Mouse (Mus musculus): ENCODE results near the gene Dppa5a.

DNA sequence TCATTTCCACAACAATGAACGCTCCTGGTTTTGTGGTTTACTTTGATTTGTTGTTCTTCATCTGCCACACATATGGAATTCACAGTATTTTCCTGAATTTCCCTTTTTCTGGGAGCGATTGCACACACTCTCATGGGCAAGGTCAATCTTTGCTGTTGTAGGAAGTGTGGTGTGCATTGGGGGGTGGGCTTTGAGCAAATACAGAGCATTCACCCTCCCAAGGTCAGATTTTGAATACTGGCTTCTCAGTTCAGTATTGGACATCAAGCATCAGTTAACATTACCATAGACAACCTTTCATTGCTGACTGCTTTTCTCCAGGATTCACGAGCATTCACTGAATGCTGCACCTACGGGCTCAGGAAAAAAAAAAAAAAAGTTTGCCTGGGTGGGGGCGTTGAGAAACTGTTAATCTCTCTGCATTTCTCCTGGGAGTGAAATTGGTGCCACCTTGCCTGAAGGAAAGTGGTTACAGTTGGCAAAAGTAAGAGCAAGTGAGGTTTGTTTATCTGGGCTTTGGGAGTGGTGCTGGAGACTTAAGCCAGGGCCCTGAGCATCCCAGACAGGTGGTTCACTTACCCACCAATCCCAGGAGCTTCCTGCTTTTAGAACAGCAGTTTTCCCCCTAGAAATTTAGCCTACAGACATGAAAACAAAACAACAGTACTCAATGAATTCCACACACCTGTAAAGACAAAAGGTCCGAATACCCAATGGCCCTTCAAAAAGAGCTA lies 8.1 kb downstream of the Dppa5a start:
- TF ChIP-seq CTCF (IDR thresholded peaks at IDR 0.05; ENCODE audit: low read depth, low read length) (no peak), POLR2A (IDR thresholded peaks at IDR 0.05; ENCODE audit: extremely low read depth, insufficient read depth, low read length) (no peak)

Measured in liver, adult 2 months (tissue).